In genomic region chr19:4847490-4847889, GRCm38 (mm10) we compare ENCODE assay signal across 9 mouse cellular contexts. TPM values are rescaled to one million over a fixed set of nuclear protein-coding genes. Genes with fewer than 3 reads are reported as not detected.
DNase-seq lines count a peak whose midpoint lies in the region; ATAC-seq and TF ChIP-seq lines count a peak whose summit lies in the region.
"Had no signal": no experiment of that assay in that cellular context is flagged by ENCODE, and none has a peak within 500 bp of the region (broad histone marks: within the 10 kb centered on the region; RNA-seq: fewer than 3 reads in every experiment).

No protein-coding gene starts in this region.

- H3K9ac ChIP-seq in lung, embryonic 14.5 days: no peak overlapping the region
- no peak overlapping the region for H3K9ac ChIP-seq in forebrain, embryonic 12.5 days
- no peak overlapping the region for H3K9ac ChIP-seq in hindbrain, embryonic 12.5 days
- H3K9ac ChIP-seq: hindbrain, embryonic 15.5 days had no signal

- no peaks in the 10 kb centered on the region for H3K4me1 ChIP-seq in lung, embryonic 14.5 days (ENCODE audit: insufficient read depth)
- H3K4me1 ChIP-seq in forebrain, embryonic 12.5 days: no peaks in the 10 kb centered on the region
- no peaks in the 10 kb centered on the region for H3K4me1 ChIP-seq in hindbrain, embryonic 12.5 days
- H3K4me1 ChIP-seq: hindbrain, embryonic 15.5 days had no signal

- H3K79me3 ChIP-seq in C2C12 (ENCODE audit: low read depth): no peaks in the 10 kb centered on the region

- H3K36me3 ChIP-seq in C2C12 (ENCODE audit: control insufficient read depth, insufficient read depth): no peaks in the 10 kb centered on the region
- H3K36me3 ChIP-seq in lung, embryonic 14.5 days (ENCODE audit: insufficient read depth): no peaks in the 10 kb centered on the region
- no peaks in the 10 kb centered on the region for H3K36me3 ChIP-seq in forebrain, embryonic 12.5 days (replicated peaks)
- no peaks in the 10 kb centered on the region for H3K36me3 ChIP-seq in hindbrain, embryonic 12.5 days
- H3K36me3 ChIP-seq: hindbrain, embryonic 15.5 days had no signal

- ATAC-seq in lung, embryonic 14.5 days (ENCODE audit: insufficient read depth): no peak
- no peak for ATAC-seq in forebrain, embryonic 12.5 days (ENCODE audit: low FRiP score)
- ATAC-seq in hindbrain, embryonic 12.5 days (ENCODE audit: low FRiP score): no peak

- no peak overlapping the region for H3ac ChIP-seq in C2C12 (ENCODE audit: control insufficient read depth, insufficient read length, low read depth)

- H3K79me2 ChIP-seq in C2C12 (ENCODE audit: control insufficient read depth, insufficient read depth): no peaks in the 10 kb centered on the region

- WGBS in lung, embryonic 14.5 days: 23% methylated on average over 7 of the region's 7 CpGs
- 42% methylated on average over 7 of the region's 7 CpGs for WGBS in forebrain, embryonic 12.5 days
- WGBS in hindbrain, embryonic 12.5 days: 42% methylated on average over 7 of the region's 7 CpGs

- H3K4me3 ChIP-seq in gastrocnemius, adult 2 months: no peak overlapping the region
- no peak overlapping the region for H3K4me3 ChIP-seq in C2C12 (ENCODE audit: insufficient read depth, poor library complexity, severe bottlenecking)
- no peak overlapping the region for H3K4me3 ChIP-seq in lung, embryonic 14.5 days (ENCODE audit: low read depth, low read length)
- H3K4me3 ChIP-seq in forebrain, embryonic 12.5 days (replicated peaks): no peak overlapping the region
- H3K4me3 ChIP-seq in hindbrain, embryonic 12.5 days: no peak overlapping the region
- H3K4me3 ChIP-seq: hindbrain, embryonic 15.5 days had no signal

- peak; percentile 81 for TF ChIP-seq CTCF in gastrocnemius, adult 2 months (IDR thresholded peaks at IDR 0.05)
- peak; percentile 34 for TF ChIP-seq CTCF in C2C12 (IDR thresholded peaks at IDR 0.05; ENCODE audit: control insufficient read depth, insufficient read depth, insufficient read length)
- peak; percentile 56 for TF ChIP-seq CTCF in lung, embryonic 14.5 days (IDR thresholded peaks at IDR 0.05; ENCODE audit: low read depth)

- intact Hi-C loops in gastrocnemius, adult 2 months (cut with DNase I): loop anchor here (2.0 to 5.0 kb wide), 3 partner anchors 35 to 220 kb away; partner anchors contain the start of genes Gm21992, Rbm14 and Rce1

- no peak overlapping the region for H3K27ac ChIP-seq in gastrocnemius, adult 2 months
- H3K27ac ChIP-seq in lung, embryonic 14.5 days (ENCODE audit: low read depth): no peak overlapping the region
- no peak overlapping the region for H3K27ac ChIP-seq in forebrain, embryonic 12.5 days
- no peak overlapping the region for H3K27ac ChIP-seq in hindbrain, embryonic 12.5 days
- H3K27ac ChIP-seq: hindbrain, embryonic 15.5 days had no signal

- no peak for DNase-seq in gastrocnemius, adult 2 months
- no peak for DNase-seq in gastrocnemius, adult 18-20 months (ENCODE audit: low spot score)
- peak; percentile 69 for DNase-seq in brain, adult 2 months (ENCODE audit: low read depth, low spot score)
- DNase-seq in lung, embryonic 14.5 days: peak; percentile 42
- DNase-seq in layer of hippocampus, adult 8-10 months (ENCODE audit: low spot score in 2 of 2): no peak

- peaks cover 30% of the 10 kb centered on the region for H3K27me3 ChIP-seq in C2C12 (ENCODE audit: control insufficient read depth, insufficient read depth, insufficient read length)
- H3K27me3 ChIP-seq in lung, embryonic 14.5 days (ENCODE audit: insufficient read depth, low read length): no peaks in the 10 kb centered on the region
- peaks cover 7% of the 10 kb centered on the region for H3K27me3 ChIP-seq in forebrain, embryonic 12.5 days
- peaks cover 5% of the 10 kb centered on the region; the same call in 1 of the 2 replicates for H3K27me3 ChIP-seq in hindbrain, embryonic 12.5 days
- H3K27me3 ChIP-seq: hindbrain, embryonic 15.5 days had no signal

- H3K4me2 ChIP-seq in lung, embryonic 14.5 days: no peak overlapping the region
- no peak overlapping the region for H3K4me2 ChIP-seq in forebrain, embryonic 12.5 days
- no peak overlapping the region for H3K4me2 ChIP-seq in hindbrain, embryonic 12.5 days (replicated peaks)
- H3K4me2 ChIP-seq: hindbrain, embryonic 15.5 days had no signal

- no peaks in the 10 kb centered on the region for H3K9me3 ChIP-seq in lung, embryonic 14.5 days (ENCODE audit: low read depth, low read length)
- no peaks in the 10 kb centered on the region for H3K9me3 ChIP-seq in forebrain, embryonic 12.5 days
- H3K9me3 ChIP-seq in hindbrain, embryonic 12.5 days (replicated peaks): no peaks in the 10 kb centered on the region
- H3K9me3 ChIP-seq: hindbrain, embryonic 15.5 days had no signal

TF ChIP-seq in C2C12, 6 proteins besides CTCF, POLR2A, EP300 and RAD21:
- TF ChIP-seq MYOD1 (IDR thresholded peaks at IDR 0.05; ENCODE audit: control insufficient read depth, insufficient read length, low read depth) (no peak), USF1 (IDR thresholded peaks at IDR 0.05; ENCODE audit: low read depth) (no peak), CEBPB (IDR thresholded peaks at IDR 0.05; ENCODE audit: low read depth) (no peak), FOSL1 (IDR thresholded peaks at IDR 0.05; ENCODE audit: insufficient read depth, low read length, poor library complexity, severe bottlenecking) (no peak), MAX (IDR thresholded peaks at IDR 0.05) (no peak), MYOG (IDR thresholded peaks at IDR 0.05; ENCODE audit: control insufficient read depth, extremely low read depth, insufficient read length) (no peak)

RNA-seq across cellular contexts. Expression of gene Ctsf, which starts 7.4 kb away (rescaled TPM):
- 10 to 100 TPM; 24.8 to 41.9 TPM for total RNA-seq in gastrocnemius, adult 2 months (2021)
- total RNA-seq in gastrocnemius, adult 18-20 months (2021): 10 to 100 TPM; 26.6 to 30.1 TPM
- polyA plus RNA-seq in C2C12 (2012; fragmentation: generic; extraction: Trizol): 1.2 TPM
- 13.8 and 17.3 TPM in 2 replicates for polyA plus RNA-seq in lung, embryonic 14.5 days (2014; fragmentation: Nextera tagmentation; extraction: Ambion mirVana)
- polyA plus RNA-seq in forebrain, embryonic 12.5 days (2016; fragmentation: Nextera tagmentation; extraction: Ambion mirVana): 30.0 and 30.9 TPM in 2 replicates
- 100 to 1,000 TPM; 110 to 126 (median 119) TPM for total RNA-seq in layer of hippocampus, adult 8-10 months (2022)
- 56.3 and 57.4 TPM in 2 replicates for polyA plus RNA-seq in hindbrain, embryonic 12.5 days (2016; fragmentation: Nextera tagmentation; extraction: Ambion mirVana)

RNA-seq across cellular contexts. Expression of gene Ccdc87, which starts 8.3 kb away (rescaled TPM):
- not detected for total RNA-seq in gastrocnemius, adult 2 months (2021)
- not detected for total RNA-seq in gastrocnemius, adult 18-20 months (2021)
- 0.02 TPM for polyA plus RNA-seq in C2C12 (2012; fragmentation: generic; extraction: Trizol)
- polyA plus RNA-seq in lung, embryonic 14.5 days (2014; fragmentation: Nextera tagmentation; extraction: Ambion mirVana): 0.05 TPM in 2 replicates
- polyA plus RNA-seq in forebrain, embryonic 12.5 days (2016; fragmentation: Nextera tagmentation; extraction: Ambion mirVana): 0.19 TPM in 2 replicates
- total RNA-seq in layer of hippocampus, adult 8-10 months (2022): 1 to 10 TPM; 2.1 to 2.8 (median 2.4) TPM
- 0.35 and 0.40 TPM in 2 replicates for polyA plus RNA-seq in hindbrain, embryonic 12.5 days (2016; fragmentation: Nextera tagmentation; extraction: Ambion mirVana)

RNA-seq across cellular contexts. Expression of gene Ccs, which starts 8.4 kb away (rescaled TPM):
- 10 to 100 TPM; 17.4 to 24.8 TPM for total RNA-seq in gastrocnemius, adult 2 months (2021)
- total RNA-seq in gastrocnemius, adult 18-20 months (2021): 10 to 100 TPM; 20.0 to 24.1 TPM
- polyA plus RNA-seq in C2C12 (2012; fragmentation: generic; extraction: Trizol): 36.6 TPM
- 47.2 and 47.7 TPM in 2 replicates for polyA plus RNA-seq in lung, embryonic 14.5 days (2014; fragmentation: Nextera tagmentation; extraction: Ambion mirVana)
- polyA plus RNA-seq in forebrain, embryonic 12.5 days (2016; fragmentation: Nextera tagmentation; extraction: Ambion mirVana): 34.6 and 37.9 TPM in 2 replicates
- total RNA-seq in layer of hippocampus, adult 8-10 months (2022): 10 to 100 TPM; 30.9 to 44.4 (median 38.5) TPM
- 42.7 and 46.4 TPM in 2 replicates for polyA plus RNA-seq in hindbrain, embryonic 12.5 days (2016; fragmentation: Nextera tagmentation; extraction: Ambion mirVana)

RNA-seq across cellular contexts. Expression of gene Actn3, which starts 30.2 kb away (rescaled TPM):
- total RNA-seq in gastrocnemius, adult 2 months (2021): over 10,000 TPM in 1 of 2 experiments, 1,000 to 10,000 TPM in 1; 5,071 to 10,315 TPM
- 1,000 to 10,000 TPM; 7,595 to 9,342 TPM for total RNA-seq in gastrocnemius, adult 18-20 months (2021)
- 20.8 TPM for polyA plus RNA-seq in C2C12 (2012; fragmentation: generic; extraction: Trizol)
- 1.5 and 1.6 TPM in 2 replicates for polyA plus RNA-seq in lung, embryonic 14.5 days (2014; fragmentation: Nextera tagmentation; extraction: Ambion mirVana)
- polyA plus RNA-seq in forebrain, embryonic 12.5 days (2016; fragmentation: Nextera tagmentation; extraction: Ambion mirVana): 1.2 and 1.3 TPM in 2 replicates
- total RNA-seq in layer of hippocampus, adult 8-10 months (2022): 1 to 10 TPM in 3 of 4 experiments, under 1 TPM in 1; 0.74 to 1.4 (median 1.1) TPM
- 2.6 and 4.2 TPM in 2 replicates for polyA plus RNA-seq in hindbrain, embryonic 12.5 days (2016; fragmentation: Nextera tagmentation; extraction: Ambion mirVana)

RNA-seq across cellular contexts. Expression of gene Zdhhc24, which starts 31.0 kb away (rescaled TPM):
- 1 to 10 TPM; 2.0 to 2.6 TPM for total RNA-seq in gastrocnemius, adult 2 months (2021)
- 1 to 10 TPM; 2.0 to 2.3 TPM for total RNA-seq in gastrocnemius, adult 18-20 months (2021)
- 5.4 TPM for polyA plus RNA-seq in C2C12 (2012; fragmentation: generic; extraction: Trizol)
- polyA plus RNA-seq in lung, embryonic 14.5 days (2014; fragmentation: Nextera tagmentation; extraction: Ambion mirVana): 6.2 and 7.9 TPM in 2 replicates
- 17.4 and 17.5 TPM in 2 replicates for polyA plus RNA-seq in forebrain, embryonic 12.5 days (2016; fragmentation: Nextera tagmentation; extraction: Ambion mirVana)
- 10 to 100 TPM; 25.1 to 32.1 (median 25.6) TPM for total RNA-seq in layer of hippocampus, adult 8-10 months (2022)
- 21.1 and 21.4 TPM in 2 replicates for polyA plus RNA-seq in hindbrain, embryonic 12.5 days (2016; fragmentation: Nextera tagmentation; extraction: Ambion mirVana)

Comparison
In these comparisons a context has a peak if more than half of its experiments do, and no peak if none do; other contexts are left out.
1. DNase-seq: peak in brain, adult 2 months (single experiment) and lung, embryonic 14.5 days (single experiment); none in gastrocnemius, adult 2 months (single experiment), gastrocnemius, adult 18-20 months (single experiment) and layer of hippocampus, adult 8-10 months (0 of 2).
2. Peak in every context shown above with its lines, with median percentiles within 50 percentile points of each other: CTCF ChIP-seq.